Mouse (Mus musculus) MEL (cell line): ENCODE data around the gene Kazn. TPM values are rescaled to one million over a fixed set of nuclear protein-coding genes. Genes with fewer than 3 reads are reported as not detected.

Experiments used
- DNase-seq: peaks from one replicate; pipeline ENCODE4 v3.0.0; 2011; ENCODE audit warnings: low read depth, low spot score
- H3K27ac ChIP-seq: 2 replicates; pipeline ENCODE4 v1.5.1; 2012; ENCODE audit warnings: low read depth, mild to moderate bottlenecking, control low read depth, low read length, moderate library complexity; ENCODE audit not compliant: control insufficient read depth
- H3K27me3 ChIP-seq, 2 experiments: fragments of 150-350 bp in 1 of 2; sonication (generic) in 1 of 2; 2 replicates each; pipeline ENCODE4 v1.6.1; 2012; ENCODE audit warnings: low read length in 2 of 2, mild to moderate bottlenecking in 2 of 2, improper control_type of control experiment in 1 of 2, moderate library complexity in 1 of 2; ENCODE audit not compliant: insufficient read depth in 2 of 2, control insufficient read depth in 1 of 2
- H3K36me3 ChIP-seq, 2 experiments: 2 replicates each; pipeline ENCODE4 v1.6.1; 2012 to 2014; ENCODE audit warnings: low read length in 2 of 2, improper control_type of control experiment in 1 of 2, inconsistent platforms in 1 of 2, mild to moderate bottlenecking in 1 of 2; ENCODE audit not compliant: insufficient read depth in 2 of 2, control insufficient read depth in 1 of 2
- H3K4me1 ChIP-seq, 2 experiments: fragments of 150-350 bp in 1 of 2; sonication (generic) in 1 of 2; 2 replicates each; pipeline ENCODE4 v1.6.1; 2012; ENCODE audit warnings: low read length in 2 of 2, improper control_type of control experiment in 1 of 2, mild to moderate bottlenecking in 1 of 2; ENCODE audit not compliant: insufficient read depth in 2 of 2, control insufficient read depth in 1 of 2
- H3K4me3 ChIP-seq, 2 experiments: fragments of 150-350 bp in 1 of 2; sonication (generic) in 1 of 2; 2 replicates each; pipeline ENCODE4 v1.5.1; 2012; ENCODE audit warnings: low read depth in 2 of 2, low read length in 2 of 2, mild to moderate bottlenecking in 2 of 2, moderate library complexity in 2 of 2, control low read depth in 1 of 2, improper control_type of control experiment in 1 of 2; ENCODE audit not compliant: control insufficient read depth in 1 of 2, insufficient read depth in 1 of 2
- H3K79me2 ChIP-seq: 2 replicates; pipeline ENCODE4 v1.6.1; 2012; ENCODE audit warnings: mild to moderate bottlenecking, low read length, moderate library complexity; ENCODE audit not compliant: control insufficient read depth, poor library complexity, insufficient read depth
- H3K9ac ChIP-seq: 2 replicates; pipeline ENCODE4 v1.6.1; 2012; ENCODE audit warnings: low read depth, mild to moderate bottlenecking, control low read depth, low read length, moderate library complexity; ENCODE audit not compliant: control insufficient read depth, poor library complexity, severe bottlenecking
- H3K9me3 ChIP-seq: fragments of 150-350 bp; sonication (generic); replicated peaks from 2 replicates; pipeline ENCODE4 v1.6.1; 2012; ENCODE audit warnings: mild to moderate bottlenecking, low read length, improper control_type of control experiment, moderate library complexity; ENCODE audit not compliant: insufficient read depth
- E2F4 ChIP-seq: IDR thresholded peaks from 2 replicates; pipeline ENCODE4 v1.6.1; 2011; ENCODE audit warnings: low read depth, low read length, improper control_type of control experiment, borderline replicate concordance
- ELF1 ChIP-seq: IDR thresholded peaks from 2 replicates; pipeline ENCODE4 v1.6.1; 2014; ENCODE audit warnings: low read depth, mild to moderate bottlenecking, inconsistent platforms, low read length, improper control_type of control experiment, moderate library complexity
- EP300 ChIP-seq, 2 experiments: IDR thresholded peaks; 2 replicates each; pipeline ENCODE4 v1.6.1; 2011; ENCODE audit warnings: improper control_type of control experiment in 2 of 2, low read length in 2 of 2, low read depth in 1 of 2, mild to moderate bottlenecking in 1 of 2
- GABPA ChIP-seq: IDR thresholded peaks from 2 replicates; pipeline ENCODE4 v1.6.1; 2012; ENCODE audit warnings: low read depth, mild to moderate bottlenecking, inconsistent platforms, low read length, improper control_type of control experiment, moderate library complexity
- GATA1 ChIP-seq: IDR thresholded peaks from 2 replicates; pipeline ENCODE4 v1.6.1; 2011; ENCODE audit warnings: low read depth, low read length, improper control_type of control experiment
- JUND ChIP-seq: IDR thresholded peaks from 2 replicates; pipeline ENCODE4 v1.6.1; 2011; ENCODE audit warnings: low read depth, mild to moderate bottlenecking, improper control_type of control experiment, low read length
- MAFK ChIP-seq: IDR thresholded peaks from 2 replicates; pipeline ENCODE4 v1.6.1; 2011; ENCODE audit warnings: low read depth, mild to moderate bottlenecking, low read length, improper control_type of control experiment, borderline replicate concordance
- MAX ChIP-seq: IDR thresholded peaks from 2 replicates; pipeline ENCODE4 v1.6.1; 2011; ENCODE audit warnings: low read length, improper control_type of control experiment
- MYC ChIP-seq: IDR thresholded peaks from 2 replicates; pipeline ENCODE4 v1.6.1; 2011; ENCODE audit warnings: low read depth, mild to moderate bottlenecking, low read length, improper control_type of control experiment, moderate library complexity
- NELFE ChIP-seq: IDR thresholded peaks from 2 replicates; pipeline ENCODE4 v1.6.1; 2011; ENCODE audit warnings: low read depth, low read length, improper control_type of control experiment
- POLR2AphosphoS2 ChIP-seq: IDR thresholded peaks from 2 replicates; pipeline ENCODE4 v1.6.1; 2011; ENCODE audit warnings: low read length, improper control_type of control experiment
- SIN3A ChIP-seq: IDR thresholded peaks from 2 replicates; pipeline ENCODE4 v1.6.1; 2012; ENCODE audit warnings: low read length, improper control_type of control experiment, inconsistent platforms
- SMC3 ChIP-seq: IDR thresholded peaks from 2 replicates; pipeline ENCODE4 v1.6.1; 2011; ENCODE audit warnings: low read depth, low read length, improper control_type of control experiment
- UBTF ChIP-seq: IDR thresholded peaks from 2 replicates; pipeline ENCODE4 v1.6.1; 2012; ENCODE audit warnings: low read depth, mild to moderate bottlenecking, inconsistent platforms, low read length, improper control_type of control experiment, moderate library complexity, borderline replicate concordance; ENCODE audit not compliant: insufficient read depth
- ZKSCAN1 ChIP-seq: IDR thresholded peaks from 2 replicates; pipeline ENCODE4 v1.6.1; 2012; ENCODE audit warnings: low read depth, mild to moderate bottlenecking, inconsistent platforms, low read length, improper control_type of control experiment, moderate library complexity
- ZNF384 ChIP-seq: IDR thresholded peaks from 2 replicates; pipeline ENCODE4 v1.6.1; 2012; ENCODE audit warnings: low read depth, mild to moderate bottlenecking, inconsistent platforms, low read length, improper control_type of control experiment
- polyA plus RNA-seq, 2 experiments: library from polyadenylated mRNA; stranded (reverse) in 1 of 2; unstranded in 1 of 2; fragments of >175 nt in 1 of 2; fragments of >200 nt in 1 of 2; gene quantifications; 2 replicates each; pipeline versions ENCODE4 v1.2.1 to v1.2.4; 2012; ENCODE audit warnings: low replicate concordance in 2 of 2, low read depth in 1 of 2; ENCODE audit not compliant: insufficient read length in 2 of 2, insufficient read depth in 1 of 2, missing spikeins in 1 of 2
- total RNA-seq: library from RNA; depleted of rRNA; stranded (reverse); fragments of 300-350 nt; gene quantifications from 2 replicates; pipeline ENCODE4 v1.2.3, GENCODE M21; 2012

Gene Kazn
- total and polyA plus RNA-seq, 3 experiments: not detected

DNA sequence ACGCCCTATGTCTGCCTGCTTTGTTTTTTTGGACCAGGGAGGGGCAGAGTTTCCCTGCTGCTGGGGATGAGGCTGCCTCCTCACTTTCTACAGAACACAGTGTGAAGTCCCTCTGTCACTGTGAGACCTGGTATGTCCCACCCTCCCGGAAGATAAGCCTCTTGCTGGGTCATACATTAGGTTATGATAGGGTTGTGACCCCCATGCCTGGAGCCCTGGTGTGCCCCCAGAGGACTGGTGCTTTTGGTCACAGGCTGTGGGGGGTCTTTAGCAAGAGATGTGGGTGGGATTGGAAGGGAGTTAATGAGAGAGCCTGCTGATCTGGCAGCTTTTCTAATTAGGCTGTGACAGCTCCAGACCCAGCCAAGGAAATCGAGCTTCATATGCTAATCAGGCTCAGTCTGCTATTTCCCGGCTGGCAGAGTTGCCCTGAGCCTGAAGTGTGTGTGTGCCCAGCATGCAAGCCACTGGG is 28.2 kb upstream of the Kazn start:
- TF ChIP-seq JUND: no peak
- TF ChIP-seq MAX: no peak
- TF ChIP-seq SMC3: no peak
- TF ChIP-seq E2F4: no peak
- no peak for TF ChIP-seq UBTF
- TF ChIP-seq SIN3A: no peak
- TF ChIP-seq MYC: no peak
- no peak for TF ChIP-seq ELF1
- TF ChIP-seq EP300 (IDR thresholded peaks at IDR 0.05; ENCODE audit: low read depth in 1 of 2, low read length in 2 of 2): no peak
- no peak for TF ChIP-seq ZKSCAN1
- TF ChIP-seq MAFK: no peak
- TF ChIP-seq POLR2AphosphoS2: no peak
- no peak for TF ChIP-seq ZNF384
- no peak for TF ChIP-seq GABPA
- no peaks in the 10 kb centered on the region for H3K36me3 ChIP-seq

DNA sequence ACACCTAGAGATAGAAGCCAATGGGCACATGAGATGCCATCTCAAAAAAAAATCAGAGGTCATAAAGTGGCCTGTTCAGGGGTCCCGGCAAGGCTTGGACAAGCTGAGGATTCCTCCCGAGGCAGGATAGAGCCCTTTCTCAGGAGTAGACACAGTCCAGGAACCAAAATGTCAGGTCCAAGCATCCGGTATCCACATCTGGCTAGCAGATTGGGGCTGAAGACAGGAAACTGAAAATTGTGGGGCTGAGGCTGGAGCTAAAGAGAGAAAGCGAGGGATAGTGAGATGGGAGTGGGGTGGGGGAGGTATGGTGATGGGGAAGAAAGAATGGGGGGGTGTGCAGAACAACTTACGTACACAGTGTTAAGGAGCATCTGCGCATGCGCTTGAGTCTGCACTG is 25.1 kb upstream of the Kazn start:
- Histone ChIP-seq H3K27ac (no peak overlapping the region), H3K4me1 (no peaks in the 10 kb centered on the region), H3K79me2 (no peaks in the 10 kb centered on the region), H3K9me3 (no peaks in the 10 kb centered on the region), H3K4me3 (no peak overlapping the region), H3K27me3 (no peaks in the 10 kb centered on the region), H3K36me3 (no peaks in the 10 kb centered on the region), H3K9ac (no peak overlapping the region)
- DNase-seq: no peak
- no peak for TF ChIP-seq MYC
- no peak for TF ChIP-seq SMC3
- no peak for TF ChIP-seq GABPA
- TF ChIP-seq GATA1: no peak
- no peak for TF ChIP-seq NELFE
- no peak for TF ChIP-seq EP300 (IDR thresholded peaks at IDR 0.05; ENCODE audit: low read depth in 1 of 2, low read length in 2 of 2)
- TF ChIP-seq E2F4: no peak

More for the DNA sequence above, 28.2 kb upstream of the Kazn start:
- H3K79me2 ChIP-seq: no peaks in the 10 kb centered on the region
- no peaks in the 10 kb centered on the region for H3K4me1 ChIP-seq
- H3K9ac ChIP-seq: no peak overlapping the region
- H3K27me3 ChIP-seq: no peaks in the 10 kb centered on the region
- DNase-seq: no peak
- H3K27ac ChIP-seq: no peak overlapping the region
- no peaks in the 10 kb centered on the region for H3K9me3 ChIP-seq
- H3K4me3 ChIP-seq: no peak overlapping the region
